Mouse (Mus musculus): ENCODE results near the gene Zfp512b. TPM values are rescaled to one million over a fixed set of nuclear protein-coding genes. Genes with fewer than 3 reads are reported as not detected.

The Zfp512b gene
- polyA plus RNA-seq, 1 experiment from 2014 or later: 60.7 TPM

- Histone ChIP-seq H3K9me3 (ENCODE audit: control insufficient read depth, low read length) (no peaks in the 10 kb centered on the region), H3K27me3 (ENCODE audit: control insufficient read depth, insufficient read depth, low read length) (no peaks in the 10 kb centered on the region), H3K4me3 (ENCODE audit: low read depth, low read length) (no peak overlapping the region), H3K4me2 (ENCODE audit: low read depth, low read length, severe bottlenecking) (no peak overlapping the region), H3K27ac (ENCODE audit: low read depth, low read length) (no peak overlapping the region), H3K4me1 (replicated peaks; ENCODE audit: control insufficient read depth, insufficient read depth, low read length) (no peaks in the 10 kb centered on the region), H3K36me3 (ENCODE audit: control insufficient read depth, insufficient read depth, low read length) (no peaks in the 10 kb centered on the region), H3K9ac (ENCODE audit: low read length) (no peak overlapping the region)
- WGBS: 91% methylated on average over 11 of the region's 11 CpGs
- DNase-seq (ENCODE audit: low spot score) (peak; percentile 35), ATAC-seq (replicated peaks; ENCODE audit: low FRiP score) (no peak)
Measured at GRCm38 (mm10) chr2:181571941-181572670, 20.5 kb downstream of the Zfp512b start.

- no peak overlapping the region for H3K9ac ChIP-seq (ENCODE audit: low read length)
Measured at GRCm38 (mm10) chr2:181570921-181571595, 21.5 kb downstream of the Zfp512b start.

GRCm38 (mm10) chr2:181570375-181570774 is 22.2 kb downstream of the Zfp512b start:
- no peaks in the 10 kb centered on the region for H3K9me3 ChIP-seq (ENCODE audit: control insufficient read depth, low read length)
- no peak overlapping the region for H3K27ac ChIP-seq (ENCODE audit: low read depth, low read length)
- 91% methylated on average over 8 of the region's 8 CpGs for WGBS
- no peak overlapping the region for H3K4me3 ChIP-seq (ENCODE audit: low read depth, low read length)
- H3K4me2 ChIP-seq (ENCODE audit: low read depth, low read length, severe bottlenecking): no peak overlapping the region
- ATAC-seq (replicated peaks; ENCODE audit: low FRiP score) (no peak), DNase-seq (ENCODE audit: low spot score) (peak; percentile 47)
- H3K9ac ChIP-seq (ENCODE audit: low read length): no peak overlapping the region
- H3K36me3 ChIP-seq (ENCODE audit: control insufficient read depth, insufficient read depth, low read length): no peaks in the 10 kb centered on the region
- H3K27me3 ChIP-seq (ENCODE audit: control insufficient read depth, insufficient read depth, low read length): no peaks in the 10 kb centered on the region
- no peaks in the 10 kb centered on the region for H3K4me1 ChIP-seq (replicated peaks; ENCODE audit: control insufficient read depth, insufficient read depth, low read length)

More at GRCm38 (mm10) chr2:181570921-181571595, 21.5 kb downstream of the Zfp512b start:
- no peak overlapping the region for H3K4me3 ChIP-seq (ENCODE audit: low read depth, low read length)
- 80% methylated on average over 6 of the region's 6 CpGs for WGBS
- no peak overlapping the region for H3K27ac ChIP-seq (ENCODE audit: low read depth, low read length)
- H3K27me3 ChIP-seq (ENCODE audit: control insufficient read depth, insufficient read depth, low read length): no peaks in the 10 kb centered on the region
- H3K9me3 ChIP-seq (ENCODE audit: control insufficient read depth, low read length): no peaks in the 10 kb centered on the region
- no peaks in the 10 kb centered on the region for H3K36me3 ChIP-seq (ENCODE audit: control insufficient read depth, insufficient read depth, low read length)
- no peak for ATAC-seq (replicated peaks; ENCODE audit: low FRiP score)
- no peaks in the 10 kb centered on the region for H3K4me1 ChIP-seq (replicated peaks; ENCODE audit: control insufficient read depth, insufficient read depth, low read length)
- peak; percentile 40 for DNase-seq (ENCODE audit: low spot score)
- H3K4me2 ChIP-seq (ENCODE audit: low read depth, low read length, severe bottlenecking): no peak overlapping the region

GRCm38 (mm10) chr2:181569856-181570255 is 22.7 kb downstream of the Zfp512b start:
- no peak for ATAC-seq (replicated peaks; ENCODE audit: low FRiP score)
- Histone ChIP-seq H3K4me3 (ENCODE audit: low read depth, low read length) (no peak overlapping the region), H3K36me3 (ENCODE audit: control insufficient read depth, insufficient read depth, low read length) (no peaks in the 10 kb centered on the region), H3K27ac (ENCODE audit: low read depth, low read length) (no peak overlapping the region), H3K9me3 (ENCODE audit: control insufficient read depth, low read length) (no peaks in the 10 kb centered on the region), H3K27me3 (ENCODE audit: control insufficient read depth, insufficient read depth, low read length) (no peaks in the 10 kb centered on the region), H3K9ac (ENCODE audit: low read length) (no peak overlapping the region), H3K4me1 (replicated peaks; ENCODE audit: control insufficient read depth, insufficient read depth, low read length) (no peaks in the 10 kb centered on the region), H3K4me2 (ENCODE audit: low read depth, low read length, severe bottlenecking) (no peak overlapping the region)
- peak; percentile 37 for DNase-seq (ENCODE audit: low spot score)
- WGBS: 95% methylated on average over 10 of the region's 10 CpGs

- WGBS: 81% methylated on average over 7 of the region's 7 CpGs
- H3K27ac ChIP-seq (ENCODE audit: low read depth, low read length): no peak overlapping the region
- H3K4me2 ChIP-seq (ENCODE audit: low read depth, low read length, severe bottlenecking): no peak overlapping the region
- H3K9ac ChIP-seq (ENCODE audit: low read length): no peak overlapping the region
- H3K27me3 ChIP-seq (ENCODE audit: control insufficient read depth, insufficient read depth, low read length): no peaks in the 10 kb centered on the region
- peak; percentile 52 for DNase-seq (ENCODE audit: low spot score)
- no peak for ATAC-seq (replicated peaks; ENCODE audit: low FRiP score)
- H3K4me1 ChIP-seq (replicated peaks; ENCODE audit: control insufficient read depth, insufficient read depth, low read length): no peaks in the 10 kb centered on the region
- no peak overlapping the region for H3K4me3 ChIP-seq (ENCODE audit: low read depth, low read length)
- no peaks in the 10 kb centered on the region for H3K36me3 ChIP-seq (ENCODE audit: control insufficient read depth, insufficient read depth, low read length)
- no peaks in the 10 kb centered on the region for H3K9me3 ChIP-seq (ENCODE audit: control insufficient read depth, low read length)
Measured at GRCm38 (mm10) chr2:181568272-181569008, 24.2 kb downstream of the Zfp512b start.

- H3K4me3 ChIP-seq (ENCODE audit: low read depth, low read length): no peak overlapping the region
- no peak overlapping the region for H3K9ac ChIP-seq (ENCODE audit: low read length)
- H3K9me3 ChIP-seq (ENCODE audit: control insufficient read depth, low read length): no peaks in the 10 kb centered on the region
- WGBS: 96% methylated on average over 3 of the region's 3 CpGs
- ATAC-seq (replicated peaks; ENCODE audit: low FRiP score) (no peak), DNase-seq (ENCODE audit: low spot score) (no peak)
- no peaks in the 10 kb centered on the region for H3K36me3 ChIP-seq (ENCODE audit: control insufficient read depth, insufficient read depth, low read length)
- no peak overlapping the region for H3K4me2 ChIP-seq (ENCODE audit: low read depth, low read length, severe bottlenecking)
- H3K27ac ChIP-seq (ENCODE audit: low read depth, low read length): no peak overlapping the region
- no peaks in the 10 kb centered on the region for H3K27me3 ChIP-seq (ENCODE audit: control insufficient read depth, insufficient read depth, low read length)
- H3K4me1 ChIP-seq (replicated peaks; ENCODE audit: control insufficient read depth, insufficient read depth, low read length): no peaks in the 10 kb centered on the region
Measured at GRCm38 (mm10) chr2:181567338-181567737, 25.3 kb downstream of the Zfp512b start.

GRCm38 (mm10) chr2:181553772-181554171 is 38.8 kb downstream of the Zfp512b start:
- Histone ChIP-seq H3K9ac (ENCODE audit: low read length) (no peak overlapping the region), H3K9me3 (ENCODE audit: control insufficient read depth, low read length) (no peaks in the 10 kb centered on the region), H3K36me3 (ENCODE audit: control insufficient read depth, insufficient read depth, low read length) (peaks cover 7% of the 10 kb centered on the region), H3K27ac (ENCODE audit: low read depth, low read length) (no peak overlapping the region), H3K4me1 (replicated peaks; ENCODE audit: control insufficient read depth, insufficient read depth, low read length) (no peaks in the 10 kb centered on the region), H3K4me2 (ENCODE audit: low read depth, low read length, severe bottlenecking) (no peak overlapping the region), H3K27me3 (ENCODE audit: control insufficient read depth, insufficient read depth, low read length) (no peaks in the 10 kb centered on the region), H3K4me3 (ENCODE audit: low read depth, low read length) (no peak overlapping the region)
- no peak for DNase-seq (ENCODE audit: low spot score)
- ATAC-seq (replicated peaks; ENCODE audit: low FRiP score): no peak

- no peak overlapping the region for H3K4me2 ChIP-seq (ENCODE audit: low read depth, low read length, severe bottlenecking)
- 98% methylated on average over 2 of the region's 2 CpGs for WGBS
- no peaks in the 10 kb centered on the region for H3K9me3 ChIP-seq (ENCODE audit: control insufficient read depth, low read length)
- H3K36me3 ChIP-seq (ENCODE audit: control insufficient read depth, insufficient read depth, low read length): peaks cover 13% of the 10 kb centered on the region
- no peak overlapping the region for H3K9ac ChIP-seq (ENCODE audit: low read length)
- no peaks in the 10 kb centered on the region for H3K27me3 ChIP-seq (ENCODE audit: control insufficient read depth, insufficient read depth, low read length)
- ATAC-seq (replicated peaks; ENCODE audit: low FRiP score): no peak
- DNase-seq (ENCODE audit: low spot score): no peak
- H3K4me1 ChIP-seq (replicated peaks; ENCODE audit: control insufficient read depth, insufficient read depth, low read length): no peaks in the 10 kb centered on the region
- H3K27ac ChIP-seq (ENCODE audit: low read depth, low read length): no peak overlapping the region
- no peak overlapping the region for H3K4me3 ChIP-seq (ENCODE audit: low read depth, low read length)
Measured at GRCm38 (mm10) chr2:181550233-181550632, 42.4 kb downstream of the Zfp512b start.

Measured in forebrain, embryonic 11.5 days (tissue).